Mouse (Mus musculus): Measurements from ENCODE around the gene Etv2.

Gene Etv2

DNA sequence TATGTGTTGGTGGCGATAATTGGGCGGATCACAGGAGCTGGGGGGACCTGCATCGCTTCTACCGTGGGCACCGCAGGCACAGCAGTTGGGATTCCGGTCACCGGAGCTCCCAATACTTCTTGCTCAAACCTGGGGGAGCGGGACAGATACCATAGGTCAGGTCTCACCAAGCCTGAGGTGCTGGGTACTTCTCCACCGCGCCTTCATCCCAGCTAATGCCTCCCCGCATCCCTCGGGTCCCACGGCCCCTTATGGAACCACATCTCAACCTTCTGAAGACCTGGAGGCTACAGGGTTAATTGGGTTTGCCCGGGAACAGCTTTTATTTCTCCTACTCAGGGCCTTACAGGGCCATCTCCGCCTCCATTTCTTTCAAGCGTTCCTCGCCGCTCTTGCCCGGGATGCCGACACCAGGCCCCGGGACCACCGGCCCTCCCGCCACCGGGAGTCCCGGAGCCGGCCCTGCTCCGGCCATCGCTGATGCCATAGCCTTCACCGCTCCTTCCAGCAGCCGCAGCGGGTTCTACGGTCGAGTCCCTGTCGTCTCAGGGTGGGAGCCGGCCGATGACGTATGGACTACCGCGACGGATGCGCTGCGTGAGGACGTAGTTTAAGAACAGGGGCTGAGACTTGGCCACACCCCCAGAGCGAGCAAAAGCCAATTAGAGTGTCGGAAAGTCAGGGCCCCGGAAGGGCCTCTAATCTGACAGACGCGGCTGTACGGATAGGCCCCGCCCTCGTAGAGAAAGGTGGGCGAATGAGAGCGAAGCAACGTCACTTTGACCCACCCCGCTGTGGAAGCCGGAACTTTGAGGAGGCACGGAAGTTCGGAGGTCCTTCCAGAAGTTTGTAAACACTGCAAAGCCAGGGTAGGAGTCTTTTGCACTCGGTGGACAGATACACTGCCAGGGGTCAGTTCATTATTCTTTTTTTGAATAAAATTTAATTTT, 14.2 kb upstream of the Etv2 start, which contains the start of gene Rbm42:
Rbm42 (minus strand) TSS at position 727 of the 950 bp plus-strand sequence.
- Histone ChIP-seq H3K4me1 (replicated peaks; ENCODE audit: low read depth, low read length) (peaks cover 20% of the 10 kb centered on the region), H3K9me3 (ENCODE audit: low read length) (no peaks in the 10 kb centered on the region), H3K4me3 (replicated peaks; ENCODE audit: low read length) (peak within 1 kb of the TSS; percentile 100), H3K27me3 (ENCODE audit: insufficient read depth, low read length) (no peaks in the 10 kb centered on the region), H3K36me3 (ENCODE audit: insufficient read depth, low read length) (peaks cover 73% of the 10 kb centered on the region)
- TF ChIP-seq NANOG (IDR thresholded peaks at IDR 0.05; ENCODE audit: borderline replicate concordance, low read length) (no peak), CTCF (conservative IDR thresholded peaks at IDR 0.05; ENCODE audit: low read length) (no peak), POU5F1 (IDR thresholded peaks at IDR 0.05; ENCODE audit: borderline replicate concordance, low read length) (no peak)

DNA sequence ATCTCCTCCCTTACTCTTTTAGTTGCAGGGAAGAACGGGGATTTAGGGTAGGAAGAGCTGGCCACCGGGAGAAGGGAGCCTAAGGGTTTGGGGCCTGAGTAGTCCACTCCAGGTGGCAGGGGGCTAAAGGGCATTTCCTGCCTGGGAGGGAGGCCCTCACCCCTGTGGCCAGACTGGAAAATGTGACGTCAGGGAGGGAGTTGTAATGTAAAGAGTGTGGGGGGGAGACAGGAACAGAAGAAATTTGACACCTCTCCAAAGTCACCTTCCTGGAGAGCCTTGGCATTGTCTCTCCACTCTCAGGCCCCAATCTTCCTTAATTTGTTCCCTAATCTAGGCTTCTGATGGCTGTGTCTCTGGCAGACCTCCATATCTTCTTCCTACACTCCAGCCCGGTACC, 3.4 kb upstream of the Etv2 start:
- Histone ChIP-seq H3K4me1 (replicated peaks; ENCODE audit: low read depth, low read length) (peaks cover 48% of the 10 kb centered on the region), H3K27me3 (ENCODE audit: insufficient read depth, low read length) (peaks cover 26% of the 10 kb centered on the region), H3K36me3 (ENCODE audit: insufficient read depth, low read length) (peaks cover 46% of the 10 kb centered on the region), H3K4me3 (replicated peaks; ENCODE audit: low read length) (peak overlapping the region; percentile 29; the same call in 1 of the 2 replicates), H3K9me3 (ENCODE audit: low read length) (no peaks in the 10 kb centered on the region)
- TF ChIP-seq POU5F1 (IDR thresholded peaks at IDR 0.05; ENCODE audit: borderline replicate concordance, low read length) (no peak), CTCF (conservative IDR thresholded peaks at IDR 0.05; ENCODE audit: low read length) (no peak), NANOG (IDR thresholded peaks at IDR 0.05; ENCODE audit: borderline replicate concordance, low read length) (no peak)

- H3K4me3 ChIP-seq (replicated peaks; ENCODE audit: low read length), result no peak overlapping the region
- no peaks in the 10 kb centered on the region for H3K9me3 ChIP-seq (ENCODE audit: low read length)
- TF ChIP-seq POU5F1 (IDR thresholded peaks at IDR 0.05; ENCODE audit: borderline replicate concordance, low read length) (no peak), CTCF (conservative IDR thresholded peaks at IDR 0.05; ENCODE audit: low read length) (no peak), NANOG (IDR thresholded peaks at IDR 0.05; ENCODE audit: borderline replicate concordance, low read length) (no peak)
Measured at GRCm38 (mm10) chr7:30636395-30636794, 743 bp upstream of the Etv2 start.

DNA sequence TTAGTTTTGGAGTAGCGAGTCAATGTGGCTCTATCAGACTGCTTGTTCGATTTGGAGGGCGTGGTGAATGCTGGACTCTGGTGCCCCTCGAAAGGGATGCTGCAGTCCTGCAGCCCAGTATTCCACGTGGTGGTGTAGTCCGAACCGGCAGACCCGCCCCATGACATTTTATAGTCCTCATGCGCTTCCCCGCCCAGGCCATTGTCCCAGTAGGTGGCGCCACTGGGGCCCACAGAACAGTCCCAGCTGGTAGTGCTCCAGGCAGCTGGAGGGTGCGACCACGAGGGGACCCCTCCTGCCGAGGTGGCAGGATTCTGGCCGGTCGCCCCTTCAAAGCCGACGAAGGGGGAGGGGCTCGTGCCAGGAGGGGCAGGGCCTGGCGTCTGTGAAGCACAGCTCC, 1.0 kb downstream of the Etv2 start:
- Histone ChIP-seq H3K4me1 (replicated peaks; ENCODE audit: low read depth, low read length) (peaks cover 53% of the 10 kb centered on the region), H3K27me3 (ENCODE audit: insufficient read depth, low read length) (peaks cover 53% of the 10 kb centered on the region), H3K9me3 (ENCODE audit: low read length) (no peaks in the 10 kb centered on the region), H3K36me3 (ENCODE audit: insufficient read depth, low read length) (peaks cover 2% of the 10 kb centered on the region; the same call in 1 of the 2 replicates), H3K4me3 (replicated peaks; ENCODE audit: low read length) (peak overlapping the region; percentile 66)
- TF ChIP-seq POU5F1 (IDR thresholded peaks at IDR 0.05; ENCODE audit: borderline replicate concordance, low read length) (no peak), CTCF (conservative IDR thresholded peaks at IDR 0.05; ENCODE audit: low read length) (peak; percentile 72)

More at GRCm38 (mm10) chr7:30636395-30636794, 743 bp upstream of the Etv2 start:
- Histone ChIP-seq H3K36me3 (ENCODE audit: insufficient read depth, low read length) (peaks cover 19% of the 10 kb centered on the region), H3K4me1 (replicated peaks; ENCODE audit: low read depth, low read length) (peaks cover 62% of the 10 kb centered on the region), H3K27me3 (ENCODE audit: insufficient read depth, low read length) (peaks cover 51% of the 10 kb centered on the region)

DNA sequence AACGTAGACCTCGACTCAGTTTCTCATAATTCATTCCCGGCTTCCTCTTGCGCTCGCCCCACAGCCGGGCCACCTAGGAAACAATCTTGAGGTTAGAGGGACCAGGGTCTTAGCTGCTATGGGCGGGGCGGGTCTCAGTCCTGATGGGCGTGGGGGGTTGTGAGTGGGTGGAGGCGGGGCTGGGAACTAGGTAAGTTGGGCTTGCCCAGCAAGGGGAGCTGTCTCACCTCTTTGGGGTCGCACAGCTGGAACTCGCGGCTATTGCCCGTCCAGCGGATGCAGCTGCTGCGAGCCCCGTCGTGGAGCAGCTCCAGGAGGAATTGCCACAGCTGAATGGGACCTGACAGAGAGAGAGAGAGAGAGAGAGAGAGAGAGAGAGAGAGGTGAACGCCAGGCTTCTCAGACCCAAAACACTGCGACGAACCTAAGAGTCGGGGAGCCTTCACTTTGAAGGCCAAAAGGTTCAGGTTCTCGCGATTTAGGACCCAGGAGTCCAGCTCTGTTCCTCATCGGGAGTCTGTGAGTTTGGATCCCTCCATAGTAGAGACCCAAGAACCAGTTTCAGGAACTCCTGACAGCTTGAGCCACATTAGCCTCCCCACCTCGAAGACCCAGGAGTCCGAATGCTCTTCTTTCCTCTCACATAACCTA, 1.8 kb downstream of the Etv2 start:
- peak overlapping the region; percentile 66 for H3K4me3 ChIP-seq (replicated peaks; ENCODE audit: low read length)
- H3K4me1 ChIP-seq (replicated peaks; ENCODE audit: low read depth, low read length), result peaks cover 46% of the 10 kb centered on the region
- no peaks in the 10 kb centered on the region for H3K9me3 ChIP-seq (ENCODE audit: low read length)
- H3K27me3 ChIP-seq (ENCODE audit: insufficient read depth, low read length), result peaks cover 53% of the 10 kb centered on the region
- no peaks in the 10 kb centered on the region for H3K36me3 ChIP-seq (ENCODE audit: insufficient read depth, low read length)
- no peak for TF ChIP-seq POU5F1 (IDR thresholded peaks at IDR 0.05; ENCODE audit: borderline replicate concordance, low read length)

- no peak for TF ChIP-seq POU5F1 (IDR thresholded peaks at IDR 0.05; ENCODE audit: borderline replicate concordance, low read length)
- TF ChIP-seq NANOG (IDR thresholded peaks at IDR 0.05; ENCODE audit: borderline replicate concordance, low read length), result no peak
- no peak for TF ChIP-seq CTCF (conservative IDR thresholded peaks at IDR 0.05; ENCODE audit: low read length)
- H3K36me3 ChIP-seq (ENCODE audit: insufficient read depth, low read length), result peaks cover 9% of the 10 kb centered on the region
- H3K27me3 ChIP-seq (ENCODE audit: insufficient read depth, low read length), result peaks cover 26% of the 10 kb centered on the region
- no peaks in the 10 kb centered on the region for H3K9me3 ChIP-seq (ENCODE audit: low read length)
- peaks cover 40% of the 10 kb centered on the region for H3K4me1 ChIP-seq (replicated peaks; ENCODE audit: low read depth, low read length)
- no peak overlapping the region for H3K4me3 ChIP-seq (replicated peaks; ENCODE audit: low read length)
Measured at GRCm38 (mm10) chr7:30629013-30629412, 6.6 kb downstream of the Etv2 start.

- TF ChIP-seq CTCF (conservative IDR thresholded peaks at IDR 0.05; ENCODE audit: low read length) (no peak; the same call in 1 of the 2 replicates), NANOG (IDR thresholded peaks at IDR 0.05; ENCODE audit: borderline replicate concordance, low read length) (peak; percentile 23; the same call in 1 of the 2 replicates), POU5F1 (IDR thresholded peaks at IDR 0.05; ENCODE audit: borderline replicate concordance, low read length) (no peak)
- peak overlapping the region; percentile 96 for H3K4me3 ChIP-seq (replicated peaks; ENCODE audit: low read length)
- no peaks in the 10 kb centered on the region for H3K9me3 ChIP-seq (ENCODE audit: low read length)
- peaks cover 47% of the 10 kb centered on the region for H3K4me1 ChIP-seq (replicated peaks; ENCODE audit: low read depth, low read length)
- H3K27me3 ChIP-seq (ENCODE audit: insufficient read depth, low read length), result peaks cover 3% of the 10 kb centered on the region
- H3K36me3 ChIP-seq (ENCODE audit: insufficient read depth, low read length), result peaks cover 31% of the 10 kb centered on the region
Measured at GRCm38 (mm10) chr7:30626647-30627046, 9.0 kb downstream of the Etv2 start.
